Mouse (Mus musculus) hindbrain, embryonic 15.5 days (tissue): ENCODE measurements at regions not wholly inside any gene's neighbourhood (a gene's known extent, or its start where the extent isn't known, plus 50 kb on each side); places are given as distances from the start of the nearest gene placed in this dataset.

Source experiments
- ATAC-seq: fragments of 200-750 bp; cut with Nextera tagmentation; 2 replicates; pipeline ENCODE4 v1.8.0; 2017; ENCODE audit warnings: low read depth, moderate number of reproducible peaks, moderate TSS enrichment; ENCODE audit not compliant: low FRiP score
- H3K27ac ChIP-seq: fragments of 300-500 bp; sonication (generic); replicated peaks from 2 replicates; pipeline ENCODE4 v1.5.1; 2015; ENCODE audit warnings: mild to moderate bottlenecking, inconsistent platforms
- H3K27me3 ChIP-seq: fragments of 300-500 bp; sonication (generic); 2 replicates; pipeline ENCODE4 v1.6.1; 2015; ENCODE audit warnings: control low read depth, inconsistent platforms
- H3K36me3 ChIP-seq: fragments of 300-500 bp; sonication (generic); 2 replicates; pipeline ENCODE4 v1.6.1; 2015; ENCODE audit warnings: control low read depth, inconsistent platforms
- H3K4me1 ChIP-seq: fragments of 300-500 bp; sonication (generic); replicated peaks from 2 replicates; pipeline ENCODE4 v1.6.1; 2015; ENCODE audit warnings: control low read depth, inconsistent platforms
- H3K4me2 ChIP-seq: fragments of 300-500 bp; sonication (generic); 2 replicates; pipeline ENCODE4 v1.6.1; 2015; ENCODE audit warnings: moderate library complexity, mild to moderate bottlenecking, inconsistent platforms
- H3K4me3 ChIP-seq: fragments of 300-500 bp; sonication (generic); 2 replicates; pipeline ENCODE4 v1.5.1; 2015; ENCODE audit warnings: mild to moderate bottlenecking, inconsistent platforms
- H3K9ac ChIP-seq: fragments of 300-500 bp; sonication (generic); 2 replicates; pipeline ENCODE4 v1.6.1; 2015; ENCODE audit warnings: inconsistent platforms
- H3K9me3 ChIP-seq: fragments of 300-500 bp; sonication (generic); 2 replicates; pipeline ENCODE4 v1.6.1; 2016; ENCODE audit warnings: control low read depth, inconsistent platforms
- WGBS: fragments of 180-500 bp; shearing (Covaris S2); methylation state at CpG from one replicate; pipeline ENCODE4 v1.1.7; 2015; 5-methylcytosine and 5-hydroxymethylcytosine counted together

- Histone ChIP-seq H3K27ac (no peak overlapping the region), H3K27me3 (peaks cover 4% of the 10 kb centered on the region; the same call in 1 of the 2 replicates), H3K9me3 (no peaks in the 10 kb centered on the region), H3K9ac (no peak overlapping the region), H3K4me1 (no peaks in the 10 kb centered on the region), H3K4me2 (no peak overlapping the region), H3K4me3 (no peak overlapping the region), H3K36me3 (no peaks in the 10 kb centered on the region)
- no peak for ATAC-seq
- 83% methylated on average over 4 of the region's 4 CpGs for WGBS
Observed at GRCm38 (mm10) chr3:66405645-66406044, 109.0 kb upstream of the Veph1 start.

GRCm38 (mm10) chr3:66403707-66404106 lies 107.1 kb upstream of the Veph1 start:
- no peaks in the 10 kb centered on the region for H3K36me3 ChIP-seq
- H3K9ac ChIP-seq: no peak overlapping the region
- WGBS: 94% methylated on average over 2 of the region's 2 CpGs
- H3K4me2 ChIP-seq: no peak overlapping the region
- ATAC-seq: no peak
- no peak overlapping the region for H3K4me3 ChIP-seq
- H3K4me1 ChIP-seq: no peaks in the 10 kb centered on the region
- H3K27me3 ChIP-seq: no peaks in the 10 kb centered on the region
- no peak overlapping the region for H3K27ac ChIP-seq
- no peaks in the 10 kb centered on the region for H3K9me3 ChIP-seq

- no peak overlapping the region for H3K4me2 ChIP-seq
- H3K9me3 ChIP-seq: no peaks in the 10 kb centered on the region
- no peak overlapping the region for H3K27ac ChIP-seq
- no peaks in the 10 kb centered on the region for H3K27me3 ChIP-seq
- H3K4me3 ChIP-seq: no peak overlapping the region
- ATAC-seq: peak; percentile 49; the same call in 1 of the 2 replicates
- 53% methylated on average over 16 of the region's 16 CpGs for WGBS
- H3K9ac ChIP-seq: no peak overlapping the region
- H3K4me1 ChIP-seq: no peaks in the 10 kb centered on the region
- H3K36me3 ChIP-seq: no peaks in the 10 kb centered on the region
Observed at GRCm38 (mm10) chr3:66400791-66401568, 104.3 kb upstream of the Veph1 start.

- WGBS: 53% methylated on average over 12 of the region's 12 CpGs
- Histone ChIP-seq H3K27ac (no peak overlapping the region), H3K9me3 (no peaks in the 10 kb centered on the region), H3K36me3 (no peaks in the 10 kb centered on the region), H3K4me1 (no peaks in the 10 kb centered on the region), H3K9ac (no peak overlapping the region), H3K27me3 (no peaks in the 10 kb centered on the region), H3K4me3 (no peak overlapping the region), H3K4me2 (no peak overlapping the region)
- ATAC-seq: peak; percentile 46; the same call in 1 of the 2 replicates
Observed at GRCm38 (mm10) chr3:66398214-66399150, 101.8 kb upstream of the Veph1 start.

- no peak overlapping the region for H3K4me3 ChIP-seq
- WGBS: 82% methylated on average over 14 of the region's 14 CpGs
- H3K27me3 ChIP-seq: no peaks in the 10 kb centered on the region
- H3K9me3 ChIP-seq: no peaks in the 10 kb centered on the region
- no peak overlapping the region for H3K4me2 ChIP-seq
- H3K4me1 ChIP-seq: no peaks in the 10 kb centered on the region
- H3K9ac ChIP-seq: no peak overlapping the region
- no peak for ATAC-seq
- H3K27ac ChIP-seq: no peak overlapping the region
- no peaks in the 10 kb centered on the region for H3K36me3 ChIP-seq
Observed at GRCm38 (mm10) chr3:66375088-66375910, 78.7 kb upstream of the Veph1 start.

GRCm38 (mm10) chr3:66374603-66375002 lies 78.0 kb upstream of the Veph1 start:
- no peak overlapping the region for H3K4me3 ChIP-seq

GRCm38 (mm10) chr3:66373807-66374575 lies 77.4 kb upstream of the Veph1 start:
- H3K36me3 ChIP-seq: no peaks in the 10 kb centered on the region
- H3K27me3 ChIP-seq: no peaks in the 10 kb centered on the region
- ATAC-seq: no peak
- no peak overlapping the region for H3K27ac ChIP-seq
- no peak overlapping the region for H3K4me3 ChIP-seq
- no peak overlapping the region for H3K9ac ChIP-seq
- H3K4me1 ChIP-seq: no peaks in the 10 kb centered on the region
- H3K9me3 ChIP-seq: no peaks in the 10 kb centered on the region
- 88% methylated on average over 8 of the region's 8 CpGs for WGBS
- no peak overlapping the region for H3K4me2 ChIP-seq

More at GRCm38 (mm10) chr3:66374603-66375002, 78.0 kb upstream of the Veph1 start:
- H3K27me3 ChIP-seq: no peaks in the 10 kb centered on the region
- H3K9ac ChIP-seq: no peak overlapping the region
- H3K4me1 ChIP-seq: no peaks in the 10 kb centered on the region
- WGBS: 89% methylated on average over 4 of the region's 4 CpGs
- no peak overlapping the region for H3K27ac ChIP-seq
- ATAC-seq: no peak
- H3K36me3 ChIP-seq: no peaks in the 10 kb centered on the region
- no peak overlapping the region for H3K4me2 ChIP-seq
- no peaks in the 10 kb centered on the region for H3K9me3 ChIP-seq
